Comparison of ENCODE assay signal across 9 mouse cellular contexts in the genomic region with DNA sequence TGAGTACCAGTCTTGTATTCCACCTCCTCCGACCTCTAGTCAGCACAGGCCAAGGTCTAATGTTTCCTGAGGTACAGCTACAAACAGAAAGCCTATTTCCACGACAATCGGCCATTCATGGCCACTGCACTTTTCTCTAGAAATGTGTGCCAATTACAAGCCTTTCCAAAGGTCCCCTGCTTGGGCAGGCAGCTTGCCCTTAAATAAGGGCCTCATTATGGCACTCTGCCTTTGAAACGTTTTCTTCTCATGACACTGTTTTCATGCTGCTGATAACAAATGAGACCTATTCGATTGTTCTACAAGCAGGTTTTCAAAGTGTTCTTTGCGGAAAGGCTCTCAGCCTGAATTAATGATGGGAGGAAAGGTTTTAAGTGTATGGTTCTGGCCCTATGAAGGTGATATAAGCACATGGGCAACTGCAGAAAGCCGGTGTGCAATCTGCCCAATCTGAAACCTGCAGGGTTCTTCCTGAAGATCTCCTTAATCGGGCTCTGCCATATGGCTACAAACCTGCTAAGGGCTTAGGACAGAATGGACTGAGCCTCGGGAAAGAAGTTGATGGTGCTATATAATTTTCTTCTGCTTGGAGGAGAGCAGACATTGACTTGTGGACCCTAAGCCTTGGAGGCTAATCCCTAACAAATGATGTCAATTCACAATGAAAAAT. TPM values are rescaled to one million over a fixed set of nuclear protein-coding genes. Genes with fewer than 3 reads are reported as not detected.
DNase-seq lines count a peak whose midpoint lies in the region; ATAC-seq and TF ChIP-seq lines count a peak whose summit lies in the region.
"Had no signal": no experiment of that assay in that cellular context is flagged by ENCODE, and none has a peak within 500 bp of the region (broad histone marks: within the 10 kb centered on the region; RNA-seq: fewer than 3 reads in every experiment).

No protein-coding gene starts in this region.

- intact Hi-C loops in left cerebral cortex, postnatal 10 days (cut with DNase I), result no loop called here
- intact Hi-C loops in left cerebral cortex, postnatal 36 days (cut with DNase I), result no loop called here

- no peak for TF ChIP-seq CTCF in kidney, adult 2 months (conservative IDR thresholded peaks at IDR 0.05; ENCODE audit: insufficient read depth, insufficient read length, low read depth, low read length)
- no peak for TF ChIP-seq CTCF in forebrain, postnatal 0 days (IDR thresholded peaks at IDR 0.05; ENCODE audit: low read depth)

- no peaks in the 10 kb centered on the region for H3K36me3 ChIP-seq in kidney, adult 2 months (ENCODE audit: control insufficient read depth, insufficient read depth, low read length)
- no peaks in the 10 kb centered on the region for H3K36me3 ChIP-seq in forebrain, postnatal 0 days (ENCODE audit: insufficient read depth)
- H3K36me3 ChIP-seq in neural tube, embryonic 14.5 days (ENCODE audit: control insufficient read depth, insufficient read depth, low read length), result no peaks in the 10 kb centered on the region
- H3K36me3 ChIP-seq: kidney, embryonic 15.5 days had no signal

- ATAC-seq in forebrain, postnatal 0 days, result peak; percentile 65
- ATAC-seq in neural tube, embryonic 14.5 days (ENCODE audit: low read depth), result no peak

- no peaks in the 10 kb centered on the region for H3K9me3 ChIP-seq in forebrain, postnatal 0 days (ENCODE audit: low read length)
- no peaks in the 10 kb centered on the region for H3K9me3 ChIP-seq in neural tube, embryonic 14.5 days (ENCODE audit: control insufficient read depth, low read length)
- H3K9me3 ChIP-seq: kidney, embryonic 15.5 days had no signal

- H3K4me2 ChIP-seq in forebrain, postnatal 0 days (ENCODE audit: low read depth), result no peak overlapping the region
- H3K4me2 ChIP-seq in neural tube, embryonic 14.5 days (ENCODE audit: low read depth, low read length), result no peak overlapping the region
- H3K4me2 ChIP-seq: kidney, embryonic 15.5 days had no signal

- no peak overlapping the region for H3K27ac ChIP-seq in kidney, adult 2 months (ENCODE audit: insufficient read depth, low read depth, low read length)
- H3K27ac ChIP-seq in forebrain, postnatal 0 days (ENCODE audit: low read depth, low read length), result no peak overlapping the region
- H3K27ac ChIP-seq in neural tube, embryonic 14.5 days (ENCODE audit: low read depth, low read length), result 0 out of 2 replicates have a peak overlapping the region, but pooled peaks have one; percentile 4
- H3K27ac ChIP-seq: kidney, embryonic 15.5 days had no signal

- no peak overlapping the region for H3K9ac ChIP-seq in forebrain, postnatal 0 days
- H3K9ac ChIP-seq in neural tube, embryonic 14.5 days (replicated peaks; ENCODE audit: low read depth, low read length), result no peak overlapping the region
- H3K9ac ChIP-seq: kidney, embryonic 15.5 days had no signal

- H3K27me3 ChIP-seq in kidney, adult 2 months (replicated peaks; ENCODE audit: control insufficient read depth, insufficient read depth, low read length), result no peaks in the 10 kb centered on the region
- no peaks in the 10 kb centered on the region for H3K27me3 ChIP-seq in forebrain, postnatal 0 days (ENCODE audit: insufficient read depth, low read length)
- no peaks in the 10 kb centered on the region for H3K27me3 ChIP-seq in neural tube, embryonic 14.5 days (ENCODE audit: control insufficient read depth, insufficient read depth, low read length)

- H3K4me3 ChIP-seq in kidney, adult 2 months (ENCODE audit: insufficient read depth, low read depth, low read length), result no peak overlapping the region
- no peak overlapping the region for H3K4me3 ChIP-seq in forebrain, postnatal 0 days (ENCODE audit: low read depth, low read length)
- H3K4me3 ChIP-seq in neural tube, embryonic 14.5 days (ENCODE audit: low read depth, low read length), result no peak overlapping the region
- H3K4me3 ChIP-seq: kidney, embryonic 15.5 days had no signal

- no peak for TF ChIP-seq POLR2A in kidney, adult 2 months (IDR thresholded peaks at IDR 0.05; ENCODE audit: low read depth, low read length)

- peak; percentile 1 for DNase-seq in kidney, adult 2 months
- no peak for DNase-seq in kidney, postnatal 25 days
- DNase-seq in cerebellum, adult 8-10 months, result peak; percentile 83
- DNase-seq in forebrain, postnatal 0 days, result peak; percentile 35
- DNase-seq in adrenal gland, postnatal 4 days (ENCODE audit: low spot score in 2 of 2), result no peak
- no peak for DNase-seq in left cerebral cortex, postnatal 10 days (ENCODE audit: extremely low spot score in 1 of 2, low spot score in 2 of 2)
- no peak for DNase-seq in left cerebral cortex, postnatal 36 days (ENCODE audit: low spot score in 2 of 2)

- H3K4me1 ChIP-seq in kidney, adult 2 months (ENCODE audit: control insufficient read depth, insufficient read depth, low read length), result no peaks in the 10 kb centered on the region
- peaks cover 4% of the 10 kb centered on the region; the same call in 1 of the 2 replicates for H3K4me1 ChIP-seq in forebrain, postnatal 0 days (ENCODE audit: insufficient read depth)
- peaks cover 18% of the 10 kb centered on the region for H3K4me1 ChIP-seq in neural tube, embryonic 14.5 days (ENCODE audit: control insufficient read depth, insufficient read depth, low read length)

- WGBS in kidney, adult 2 months, result 56% methylated on average over 9 of the region's 9 CpGs
- WGBS in forebrain, postnatal 0 days, result 12% methylated on average over 9 of the region's 9 CpGs
- 17% methylated on average over 9 of the region's 9 CpGs for WGBS in neural tube, embryonic 14.5 days

RNA-seq across cellular contexts. Expression of a gene that starts 47.8 kb away (rescaled TPM):
- polyA plus RNA-seq in kidney, adult 2 months (2012; rRNA removed), result 3.5 and 4.4 TPM in 2 replicates
- 21.4 and 25.7 TPM in 2 replicates for total RNA-seq in forebrain, postnatal 0 days (2014; rRNA removed)
- polyA plus RNA-seq in forebrain, postnatal 0 days (2015; fragmentation: Nextera tagmentation; extraction: Ambion mirVana), result 6.7 and 8.5 TPM in 2 replicates
- 33.4 and 33.8 TPM in 2 replicates for polyA plus RNA-seq in neural tube, embryonic 14.5 days (2014; fragmentation: Nextera tagmentation; extraction: Ambion mirVana)
- total RNA-seq in adrenal gland, postnatal 4 days (2021), result 10 to 100 TPM; 20.5 to 21.7 TPM
- total RNA-seq in left cerebral cortex, postnatal 10 days (2021), result 10 to 100 TPM; 65.9 to 67.3 TPM
- 100 to 1,000 TPM in 1 of 2 experiments, 10 to 100 TPM in 1; 95.3 to 117 TPM for total RNA-seq in left cerebral cortex, postnatal 36 days (2021)

Comparison
In these comparisons a context has a peak if more than half of its experiments do, and no peak if none do; other contexts are left out.
1. DNase-seq: peak in kidney, adult 2 months (single experiment), cerebellum, adult 8-10 months (single experiment) and forebrain, postnatal 0 days (single experiment); none in kidney, postnatal 25 days (0 of 2), adrenal gland, postnatal 4 days (0 of 2), left cerebral cortex, postnatal 10 days (0 of 2) and left cerebral cortex, postnatal 36 days (0 of 2).